Mouse (Mus musculus) hindbrain, postnatal 0 days (tissue): ENCODE measurements around the gene Wipi2. TPM values are rescaled to one million over a fixed set of nuclear protein-coding genes. Genes with fewer than 3 reads are reported as not detected.

ENCODE experiments used
- ATAC-seq: fragments of 200-750 bp; cut with Nextera tagmentation; 2 replicates; pipeline ENCODE4 v1.8.0; 2017; ENCODE audit warnings: mild to moderate bottlenecking, moderate TSS enrichment, moderate library complexity
- DNase-seq: peaks from one replicate; pipeline ENCODE4 v3.0.0-alpha.2; 2015; ENCODE audit warnings: low spot score
- H3K27ac ChIP-seq: fragments of 300-500 bp; sonication (generic); 2 replicates; pipeline ENCODE4 v1.5.1; 2014; ENCODE audit warnings: mild to moderate bottlenecking
- H3K27me3 ChIP-seq: fragments of 300-500 bp; sonication (generic); 2 replicates; pipeline ENCODE4 v1.6.1; 2014; ENCODE audit warnings: low read length, mixed read lengths; ENCODE audit not compliant: insufficient read depth
- H3K36me3 ChIP-seq: fragments of 300-500 bp; sonication (generic); 2 replicates; pipeline ENCODE4 v1.6.1; 2014; ENCODE audit warnings: low read length, mixed read lengths; ENCODE audit not compliant: insufficient read depth
- H3K4me1 ChIP-seq: fragments of 300-500 bp; sonication (generic); 2 replicates; pipeline ENCODE4 v1.6.1; 2014; ENCODE audit warnings: antibody characterized with exemption, low read length, mixed read lengths; ENCODE audit not compliant: insufficient read depth
- H3K4me2 ChIP-seq: fragments of 300-500 bp; sonication (generic); 2 replicates; pipeline ENCODE4 v1.6.1; 2014; ENCODE audit warnings: low read depth, mild to moderate bottlenecking, low read length, moderate library complexity, mixed read lengths
- H3K4me3 ChIP-seq: fragments of 300-500 bp; sonication (generic); 2 replicates; pipeline ENCODE4 v1.5.1; 2014; ENCODE audit warnings: low read length
- H3K9ac ChIP-seq: fragments of 300-500 bp; sonication (generic); replicated peaks from 2 replicates; pipeline ENCODE4 v1.6.1; 2014; ENCODE audit warnings: mild to moderate bottlenecking, low read length, moderate library complexity, mixed read lengths
- H3K9me3 ChIP-seq: fragments of 300-500 bp; sonication (generic); 2 replicates; pipeline ENCODE4 v1.6.1; 2016; ENCODE audit warnings: low read length, mixed read lengths
- CTCF ChIP-seq: IDR thresholded peaks from 2 replicates; pipeline ENCODE4 v1.5.1; 2016; ENCODE audit warnings: antibody characterized with exemption, control low read depth, low read depth
- WGBS: fragments of 180-500 bp; shearing (Covaris S2); extraction: QIAGEN DNeasy Blood & Tissue Kit; methylation state at CpG from one replicate; pipeline ENCODE4 v1.1.7; 2014; 5-methylcytosine and 5-hydroxymethylcytosine counted together
- polyA plus RNA-seq: library from polyadenylated mRNA; unstranded; fragments of >200 nt; fragmentation: Nextera tagmentation; extraction: Ambion mirVana; gene quantifications from 2 replicates; pipeline ENCODE4 v1.2.1, GENCODE M21; 2015
- total RNA-seq: library from RNA; depleted of rRNA; stranded (reverse); fragments of >200 nt; gene quantifications from 2 replicates; pipeline ENCODE4 v1.2.3, GENCODE M21; 2014

Gene Wipi2
- total and polyA plus RNA-seq, 2 experiments from 2014 or later = 40.0 to 76.5 TPM

DNA sequence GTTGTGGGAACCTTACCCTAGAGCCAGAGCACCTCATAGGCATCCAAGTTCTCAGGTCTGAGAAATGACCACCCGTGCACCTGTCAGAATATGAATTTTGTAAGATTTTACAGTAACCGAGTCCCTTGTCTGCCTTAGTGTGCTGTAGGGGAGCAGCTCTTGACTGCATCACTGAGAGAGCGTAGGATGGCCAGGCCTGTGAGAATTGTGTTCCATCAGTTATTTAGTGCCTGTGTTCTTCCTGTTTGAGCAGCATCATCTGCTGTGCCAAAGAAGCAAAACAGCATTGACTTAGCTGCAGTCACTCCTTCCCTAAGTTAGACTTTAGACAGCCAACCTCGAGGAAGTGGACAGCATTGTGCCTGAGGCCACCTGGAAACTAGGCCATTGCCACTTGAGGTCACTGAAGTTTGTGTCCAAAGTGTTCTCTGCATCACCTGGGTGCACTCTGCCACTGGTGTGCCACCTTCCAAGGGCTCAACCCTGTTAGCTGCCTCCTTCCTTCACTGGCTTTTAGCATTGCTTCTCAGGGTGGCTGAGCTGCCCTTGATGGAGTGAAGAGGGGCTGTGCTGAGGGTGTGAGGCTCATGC, 22.1 kb downstream of the Wipi2 start:
- WGBS = 91% methylated on average over 4 of the region's 4 CpGs
- TF ChIP-seq CTCF = no peak
- no peak for DNase-seq
- Histone ChIP-seq H3K9ac (no peak overlapping the region), H3K27ac (no peak overlapping the region), H3K9me3 (no peaks in the 10 kb centered on the region; the same call in 1 of the 2 replicates), H3K4me3 (no peak overlapping the region), H3K36me3 (no peaks in the 10 kb centered on the region; the same call in 1 of the 2 replicates), H3K27me3 (no peaks in the 10 kb centered on the region), H3K4me2 (no peak overlapping the region), H3K4me1 (0 out of 2 replicates have a peak, but pooled peaks cover 2% of the 10 kb centered on the region)
- no peak for ATAC-seq

DNA sequence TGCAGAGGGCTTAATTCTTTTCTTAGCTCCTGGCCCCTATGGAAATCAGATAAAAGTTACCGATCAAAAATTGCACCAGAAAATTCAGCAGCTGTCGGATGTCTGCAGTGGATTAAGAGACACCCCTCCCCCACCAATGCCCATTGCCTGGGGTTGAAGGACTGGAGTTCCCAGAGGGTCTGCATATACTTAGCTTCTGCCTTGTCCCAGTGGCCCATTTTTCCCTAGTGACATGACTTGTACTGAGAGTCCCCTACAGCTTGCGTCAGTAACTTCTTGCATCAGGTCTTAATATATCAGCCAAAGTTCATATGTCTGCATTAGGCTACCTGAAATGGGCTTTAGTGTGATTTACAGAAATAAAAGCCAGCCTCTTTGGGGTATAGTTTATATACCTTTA, 22.9 kb downstream of the Wipi2 start:
- no peak for TF ChIP-seq CTCF
- DNase-seq (no peak), ATAC-seq (no peak)
- 41% methylated on average over 3 of the region's 3 CpGs for WGBS
- H3K9me3 ChIP-seq = no peaks in the 10 kb centered on the region
- no peaks in the 10 kb centered on the region; the same call in 1 of the 2 replicates for H3K36me3 ChIP-seq
- H3K4me1 ChIP-seq = 0 out of 2 replicates have a peak, but pooled peaks cover 2% of the 10 kb centered on the region
- H3K4me3 ChIP-seq = no peak overlapping the region
- H3K4me2 ChIP-seq = no peak overlapping the region
- no peak overlapping the region for H3K27ac ChIP-seq
- H3K27me3 ChIP-seq = no peaks in the 10 kb centered on the region
- no peak overlapping the region for H3K9ac ChIP-seq

- H3K9ac ChIP-seq = no peak overlapping the region
- H3K4me2 ChIP-seq = no peak overlapping the region
- H3K36me3 ChIP-seq = peaks cover 3% of the 10 kb centered on the region; the same call in 1 of the 2 replicates
- H3K27ac ChIP-seq = no peak overlapping the region
- DNase-seq (no peak), ATAC-seq (no peak)
- no peaks in the 10 kb centered on the region for H3K27me3 ChIP-seq
- 0 out of 2 replicates have a peak, but pooled peaks cover 2% of the 10 kb centered on the region for H3K4me1 ChIP-seq
- WGBS = 77% methylated on average over 6 of the region's 6 CpGs
- no peaks in the 10 kb centered on the region for H3K9me3 ChIP-seq
- no peak for TF ChIP-seq CTCF
- H3K4me3 ChIP-seq = no peak overlapping the region
Measured at GRCm38 (mm10) chr5:142650794-142651497, 23.4 kb downstream of the Wipi2 start.

DNA sequence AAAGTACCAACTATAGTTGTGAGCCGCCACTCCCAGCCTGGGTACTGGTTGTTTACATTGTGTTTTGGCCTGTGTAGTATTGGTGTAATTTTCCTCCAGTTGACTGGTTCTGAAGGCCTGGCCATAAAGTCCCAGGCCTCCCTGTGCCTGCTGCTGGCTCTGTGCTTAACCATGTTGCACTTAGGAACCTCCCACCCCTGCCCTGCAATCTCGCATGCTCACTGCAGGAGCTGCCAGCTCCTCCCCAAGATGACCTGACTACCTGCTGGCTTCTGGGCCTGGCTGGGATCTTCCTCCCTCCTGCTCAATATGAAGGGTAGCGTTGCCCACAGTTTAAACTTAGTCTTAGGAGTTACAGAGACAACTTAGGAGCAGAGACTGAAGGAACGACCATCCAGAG, 24.8 kb downstream of the Wipi2 start:
- no peaks in the 10 kb centered on the region for H3K27me3 ChIP-seq
- no peak overlapping the region for H3K9ac ChIP-seq
- WGBS = 75% methylated on average over 4 of the region's 4 CpGs
- H3K27ac ChIP-seq = no peak overlapping the region
- ATAC-seq = no peak
- no peak overlapping the region for H3K4me2 ChIP-seq
- no peak for DNase-seq
- no peak overlapping the region for H3K4me3 ChIP-seq
- 0 out of 2 replicates have a peak, but pooled peaks cover 2% of the 10 kb centered on the region for H3K4me1 ChIP-seq
- no peak for TF ChIP-seq CTCF
- no peaks in the 10 kb centered on the region for H3K9me3 ChIP-seq
- H3K36me3 ChIP-seq = peaks cover 15% of the 10 kb centered on the region; the same call in 1 of the 2 replicates

- Histone ChIP-seq H3K4me3 (no peak overlapping the region), H3K27ac (no peak overlapping the region), H3K9ac (no peak overlapping the region), H3K27me3 (no peaks in the 10 kb centered on the region), H3K36me3 (peaks cover 88% of the 10 kb centered on the region), H3K4me1 (no peaks in the 10 kb centered on the region), H3K9me3 (no peaks in the 10 kb centered on the region), H3K4me2 (no peak overlapping the region)
- DNase-seq (peak; percentile 24), ATAC-seq (no peak)
- WGBS = 66% methylated on average over 7 of the region's 7 CpGs
- TF ChIP-seq CTCF = no peak
Measured at GRCm38 (mm10) chr5:142660656-142661434, 33.3 kb downstream of the Wipi2 start.

DNA sequence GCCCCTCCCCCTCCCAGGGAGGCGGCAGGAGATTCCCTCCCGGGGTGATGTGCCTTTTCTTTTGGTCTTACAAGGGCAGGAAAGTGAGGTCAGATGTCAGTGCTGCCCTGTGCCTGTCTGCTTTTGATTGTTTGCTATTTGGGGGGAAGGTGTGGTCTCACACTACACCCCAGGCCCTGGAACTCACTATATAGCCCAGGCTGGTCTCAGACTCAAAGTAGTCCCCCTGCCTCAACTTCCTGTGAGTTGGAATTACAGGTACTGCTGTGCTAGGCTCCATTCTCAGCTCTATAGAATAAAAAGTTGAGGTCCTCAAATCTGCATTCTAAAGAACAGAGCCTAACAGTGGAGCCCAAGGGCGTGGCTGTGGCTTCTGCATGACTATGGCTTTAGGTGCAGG, 40.4 kb downstream of the Wipi2 start:
- no peak for ATAC-seq
- WGBS = 34% methylated on average over 3 of the region's 3 CpGs

More for the DNA sequence above, 40.4 kb downstream of the Wipi2 start:
- Histone ChIP-seq H3K36me3 (peaks cover 48% of the 10 kb centered on the region), H3K9me3 (no peaks in the 10 kb centered on the region), H3K4me3 (no peak overlapping the region), H3K4me1 (no peaks in the 10 kb centered on the region), H3K27ac (no peak overlapping the region), H3K4me2 (no peak overlapping the region), H3K9ac (no peak overlapping the region), H3K27me3 (no peaks in the 10 kb centered on the region)
- no peak for TF ChIP-seq CTCF
- DNase-seq = no peak
